Mouse (Mus musculus): Measurements from ENCODE around the gene Mgll. TPM values are rescaled to one million over a fixed set of nuclear protein-coding genes. Genes with fewer than 3 reads are reported as not detected.
A peak's percentile ranks its signal among the peaks of the same experiment; 100 is the strongest.

The Mgll gene
- polyA plus RNA-seq, 1 experiment from 2014 or later, result 44.4 TPM

- Histone ChIP-seq H3K9me3 (replicated peaks) (no peaks in the 10 kb centered on the region), H3K4me2 (peak overlapping the region; percentile 16), H3K4me1 (replicated peaks) (peaks cover 22% of the 10 kb centered on the region), H3K9ac (no peak overlapping the region), H3K27ac (no peak overlapping the region), H3K27me3 (no peaks in the 10 kb centered on the region), H3K4me3 (no peak overlapping the region), H3K36me3 (no peaks in the 10 kb centered on the region)
- WGBS, result 65% methylated on average over 8 of the region's 8 CpGs
- ATAC-seq (replicated peaks; ENCODE audit: insufficient number of reproducible peaks, insufficient read depth, low FRiP score, low read depth), result 0 out of 2 replicates have a peak, but pooled peaks have one; percentile 24
Observed at GRCm38 (mm10) chr6:88776964-88777363, 52.8 kb downstream of the Mgll start.

GRCm38 (mm10) chr6:88778047-88778688 is 54.0 kb downstream of the Mgll start:
- ATAC-seq (replicated peaks; ENCODE audit: insufficient number of reproducible peaks, insufficient read depth, low FRiP score, low read depth), result no peak
- WGBS, result 64% methylated on average over 8 of the region's 8 CpGs
- Histone ChIP-seq H3K27me3 (no peaks in the 10 kb centered on the region), H3K9me3 (replicated peaks) (no peaks in the 10 kb centered on the region), H3K9ac (no peak overlapping the region), H3K4me1 (replicated peaks) (peaks cover 31% of the 10 kb centered on the region), H3K27ac (no peak overlapping the region), H3K36me3 (no peaks in the 10 kb centered on the region), H3K4me2 (no peak overlapping the region), H3K4me3 (no peak overlapping the region)

GRCm38 (mm10) chr6:88779755-88780154 is 55.5 kb downstream of the Mgll start:
- ATAC-seq (replicated peaks; ENCODE audit: insufficient number of reproducible peaks, insufficient read depth, low FRiP score, low read depth), result no peak
- no peak overlapping the region for H3K4me3 ChIP-seq

GRCm38 (mm10) chr6:88781919-88782318 is 57.7 kb downstream of the Mgll start:
- Histone ChIP-seq H3K4me3 (no peak overlapping the region), H3K27ac (no peak overlapping the region), H3K4me2 (no peak overlapping the region), H3K4me1 (replicated peaks) (peaks cover 53% of the 10 kb centered on the region), H3K9ac (no peak overlapping the region), H3K9me3 (replicated peaks) (no peaks in the 10 kb centered on the region), H3K27me3 (no peaks in the 10 kb centered on the region), H3K36me3 (no peaks in the 10 kb centered on the region)
- 73% methylated on average over 4 of the region's 4 CpGs for WGBS
- ATAC-seq (replicated peaks; ENCODE audit: insufficient number of reproducible peaks, insufficient read depth, low FRiP score, low read depth), result no peak

More at GRCm38 (mm10) chr6:88779755-88780154, 55.5 kb downstream of the Mgll start:
- Histone ChIP-seq H3K4me2 (no peak overlapping the region), H3K36me3 (no peaks in the 10 kb centered on the region), H3K4me1 (replicated peaks) (peaks cover 44% of the 10 kb centered on the region), H3K27me3 (no peaks in the 10 kb centered on the region), H3K27ac (no peak overlapping the region), H3K9ac (no peak overlapping the region), H3K9me3 (replicated peaks) (no peaks in the 10 kb centered on the region)
- 74% methylated on average over 5 of the region's 5 CpGs for WGBS

GRCm38 (mm10) chr6:88782981-88783397 is 58.8 kb downstream of the Mgll start:
- no peak for ATAC-seq (replicated peaks; ENCODE audit: insufficient number of reproducible peaks, insufficient read depth, low FRiP score, low read depth)
- Histone ChIP-seq H3K27ac (no peak overlapping the region; the same call in 1 of the 2 replicates), H3K9me3 (replicated peaks) (no peaks in the 10 kb centered on the region), H3K4me3 (no peak overlapping the region), H3K27me3 (no peaks in the 10 kb centered on the region), H3K4me2 (no peak overlapping the region), H3K36me3 (no peaks in the 10 kb centered on the region), H3K4me1 (replicated peaks) (peaks cover 58% of the 10 kb centered on the region), H3K9ac (no peak overlapping the region)
- 23% methylated on average over 4 of the region's 4 CpGs for WGBS

- Histone ChIP-seq H3K9ac (peak overlapping the region; percentile 17; the same call in 1 of the 2 replicates), H3K4me2 (peak overlapping the region; percentile 20; the same call in 1 of the 2 replicates), H3K27ac (peak overlapping the region; percentile 95), H3K27me3 (no peaks in the 10 kb centered on the region), H3K4me3 (no peak overlapping the region), H3K4me1 (replicated peaks) (peaks cover 55% of the 10 kb centered on the region), H3K36me3 (no peaks in the 10 kb centered on the region), H3K9me3 (replicated peaks) (no peaks in the 10 kb centered on the region)
- peak; percentile 28 for ATAC-seq (replicated peaks; ENCODE audit: insufficient number of reproducible peaks, insufficient read depth, low FRiP score, low read depth)
- WGBS, result 36% methylated on average over 7 of the region's 7 CpGs
Observed at GRCm38 (mm10) chr6:88784691-88785173, 60.5 kb downstream of the Mgll start.

GRCm38 (mm10) chr6:88785331-88785730 is 61.1 kb downstream of the Mgll start:
- Histone ChIP-seq H3K4me3 (no peak overlapping the region), H3K27me3 (no peaks in the 10 kb centered on the region), H3K4me2 (peak overlapping the region; percentile 20; the same call in 1 of the 2 replicates), H3K9me3 (replicated peaks) (no peaks in the 10 kb centered on the region), H3K9ac (peak overlapping the region; percentile 17; the same call in 1 of the 2 replicates), H3K36me3 (no peaks in the 10 kb centered on the region), H3K4me1 (replicated peaks) (peaks cover 55% of the 10 kb centered on the region), H3K27ac (peak overlapping the region; percentile 95)
- ATAC-seq (replicated peaks; ENCODE audit: insufficient number of reproducible peaks, insufficient read depth, low FRiP score, low read depth), result peak; percentile 69
- 24% methylated on average over 5 of the region's 5 CpGs for WGBS

- Histone ChIP-seq H3K4me1 (replicated peaks) (peaks cover 55% of the 10 kb centered on the region), H3K27ac (peak overlapping the region; percentile 95), H3K4me2 (no peak overlapping the region), H3K4me3 (no peak overlapping the region), H3K9ac (no peak overlapping the region), H3K9me3 (replicated peaks) (no peaks in the 10 kb centered on the region), H3K27me3 (no peaks in the 10 kb centered on the region), H3K36me3 (no peaks in the 10 kb centered on the region)
- no peak for ATAC-seq (replicated peaks; ENCODE audit: insufficient number of reproducible peaks, insufficient read depth, low FRiP score, low read depth)
- WGBS, result 79% methylated on average over 10 of the region's 10 CpGs
Observed at GRCm38 (mm10) chr6:88785781-88786542, 61.8 kb downstream of the Mgll start.

GRCm38 (mm10) chr6:88786732-88787445 is 62.7 kb downstream of the Mgll start:
- Histone ChIP-seq H3K27ac (peak overlapping the region; percentile 95), H3K36me3 (no peaks in the 10 kb centered on the region), H3K27me3 (no peaks in the 10 kb centered on the region), H3K4me2 (no peak overlapping the region), H3K9me3 (replicated peaks) (no peaks in the 10 kb centered on the region), H3K4me3 (no peak overlapping the region), H3K9ac (no peak overlapping the region), H3K4me1 (replicated peaks) (peaks cover 59% of the 10 kb centered on the region)
- ATAC-seq (replicated peaks; ENCODE audit: insufficient number of reproducible peaks, insufficient read depth, low FRiP score, low read depth), result no peak
- 63% methylated on average over 15 of the region's 15 CpGs for WGBS

GRCm38 (mm10) chr6:88787496-88787895 is 63.3 kb downstream of the Mgll start:
- H3K27ac ChIP-seq, result peak overlapping the region; percentile 95; the same call in 1 of the 2 replicates
- no peak overlapping the region for H3K4me3 ChIP-seq
- no peaks in the 10 kb centered on the region for H3K36me3 ChIP-seq
- H3K4me1 ChIP-seq (replicated peaks), result peaks cover 61% of the 10 kb centered on the region
- 62% methylated on average over 14 of the region's 14 CpGs for WGBS
- no peak for ATAC-seq (replicated peaks; ENCODE audit: insufficient number of reproducible peaks, insufficient read depth, low FRiP score, low read depth)
- no peaks in the 10 kb centered on the region for H3K9me3 ChIP-seq (replicated peaks)
- no peaks in the 10 kb centered on the region for H3K27me3 ChIP-seq
- H3K9ac ChIP-seq, result peak overlapping the region; percentile 0; the same call in 1 of the 2 replicates
- no peak overlapping the region for H3K4me2 ChIP-seq

- 67% methylated on average over 11 of the region's 11 CpGs for WGBS
- Histone ChIP-seq H3K36me3 (no peaks in the 10 kb centered on the region), H3K9me3 (replicated peaks) (no peaks in the 10 kb centered on the region), H3K27ac (no peak overlapping the region), H3K27me3 (no peaks in the 10 kb centered on the region), H3K4me2 (no peak overlapping the region), H3K4me1 (replicated peaks) (peaks cover 61% of the 10 kb centered on the region), H3K4me3 (no peak overlapping the region), H3K9ac (no peak overlapping the region)
- ATAC-seq (replicated peaks; ENCODE audit: insufficient number of reproducible peaks, insufficient read depth, low FRiP score, low read depth), result no peak
Observed at GRCm38 (mm10) chr6:88788219-88788618, 64.0 kb downstream of the Mgll start.
